Mouse (Mus musculus): Measurements from ENCODE around the gene Syt14. TPM values are rescaled to one million over a fixed set of nuclear protein-coding genes. Genes with fewer than 3 reads are reported as not detected.

Syt14 gene
- total RNA-seq (2014; rRNA removed), result under 0.01 and 0.20 TPM in 2 replicates
- not detected in 2 replicates for polyA plus RNA-seq (2012; rRNA removed)

- TF ChIP-seq POLR2A (IDR thresholded peaks at IDR 0.05; ENCODE audit: extremely low read depth, insufficient read depth, low read length) (no peak), CTCF (IDR thresholded peaks at IDR 0.05; ENCODE audit: low read depth, low read length) (no peak)
- H3K27ac ChIP-seq (replicated peaks; ENCODE audit: insufficient read depth, low read depth, low read length), result no peak within 1 kb of the TSS
These were observed at the start of gene Syt14 for GRCm38 (mm10) chr1:193035371-193036238. TSS of gene Syt14 (minus strand) at chr1:193035775.

GRCm38 (mm10) chr1:193084016-193084415 is 48.4 kb upstream of the Syt14 start:
- no peak for TF ChIP-seq POLR2A (IDR thresholded peaks at IDR 0.05; ENCODE audit: extremely low read depth, insufficient read depth, low read length)
- peak; percentile 23; the same call in 1 of the 2 replicates for TF ChIP-seq CTCF (IDR thresholded peaks at IDR 0.05; ENCODE audit: low read depth, low read length)
- peaks cover 4% of the 10 kb centered on the region; the same call in 1 of the 2 replicates for H3K4me1 ChIP-seq (ENCODE audit: control insufficient read depth, insufficient read depth, low read length)
- H3K27me3 ChIP-seq (ENCODE audit: control insufficient read depth, insufficient read depth, low read length), result no peaks in the 10 kb centered on the region
- no peak overlapping the region for H3K27ac ChIP-seq (replicated peaks; ENCODE audit: insufficient read depth, low read depth, low read length)
- WGBS, result 100% methylated on average over 1 of the region's 1 CpGs
- DNase-seq (ENCODE audit: extremely low read depth, low read depth, low spot score), result peak; percentile 63
- no peaks in the 10 kb centered on the region for H3K36me3 ChIP-seq (ENCODE audit: control insufficient read depth, insufficient read depth, low read length)
- no peak overlapping the region for H3K9ac ChIP-seq (ENCODE audit: low read depth, low read length)
- H3K4me3 ChIP-seq (ENCODE audit: insufficient read depth, low read depth, low read length), result no peak overlapping the region
- H3K79me2 ChIP-seq (ENCODE audit: control insufficient read depth, insufficient read depth, low read length), result no peaks in the 10 kb centered on the region

More at GRCm38 (mm10) chr1:193035371-193036238, at the start of gene Syt14:
- Histone ChIP-seq H3K27me3 (ENCODE audit: control insufficient read depth, insufficient read depth, low read length) (peaks cover 7% of the 10 kb centered on the region; the same call in 1 of the 2 replicates), H3K36me3 (ENCODE audit: control insufficient read depth, insufficient read depth, low read length) (no peaks in the 10 kb centered on the region), H3K4me1 (ENCODE audit: control insufficient read depth, insufficient read depth, low read length) (no peaks in the 10 kb centered on the region), H3K9ac (ENCODE audit: low read depth, low read length) (no peak within 1 kb of the TSS), H3K79me2 (ENCODE audit: control insufficient read depth, insufficient read depth, low read length) (no peaks in the 10 kb centered on the region), H3K4me3 (ENCODE audit: insufficient read depth, low read depth, low read length) (peak within 1 kb of the TSS; percentile 37; the same call in 1 of the 2 replicates)
- peak; percentile 15 for DNase-seq (ENCODE audit: extremely low read depth, low read depth, low spot score)
- WGBS, result 3% methylated on average over 66 of the region's 67 CpGs

DNA sequence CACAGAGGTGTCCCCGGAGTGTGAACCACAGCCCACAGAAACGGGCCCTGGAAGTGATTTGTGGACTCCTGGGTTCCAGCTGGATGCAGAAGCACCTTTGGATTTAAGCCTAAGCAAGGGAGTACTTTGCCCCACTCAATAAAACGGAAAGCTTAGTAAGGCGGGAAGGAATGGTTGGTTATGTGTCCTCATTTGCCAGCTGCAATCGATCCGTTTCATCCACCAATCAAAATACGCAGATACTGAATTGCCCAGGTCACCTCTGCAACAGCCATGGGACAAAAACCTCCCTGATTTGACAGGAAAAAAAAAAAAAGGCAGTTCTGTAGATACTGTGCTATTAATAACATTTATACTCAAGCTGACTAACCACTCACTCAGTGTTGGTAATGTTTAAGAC is 47.5 kb upstream of the Syt14 start:
- WGBS, result 21% methylated on average over 7 of the region's 7 CpGs
- H3K27ac ChIP-seq (replicated peaks; ENCODE audit: insufficient read depth, low read depth, low read length), result peak overlapping the region; percentile 62
- TF ChIP-seq CTCF (IDR thresholded peaks at IDR 0.05; ENCODE audit: low read depth, low read length) (no peak), POLR2A (IDR thresholded peaks at IDR 0.05; ENCODE audit: extremely low read depth, insufficient read depth, low read length) (no peak)
- no peak overlapping the region for H3K9ac ChIP-seq (ENCODE audit: low read depth, low read length)
- H3K4me1 ChIP-seq (ENCODE audit: control insufficient read depth, insufficient read depth, low read length), result peaks cover 4% of the 10 kb centered on the region; the same call in 1 of the 2 replicates
- H3K79me2 ChIP-seq (ENCODE audit: control insufficient read depth, insufficient read depth, low read length), result no peaks in the 10 kb centered on the region
- peak; percentile 99 for DNase-seq (ENCODE audit: extremely low read depth, low read depth, low spot score)
- no peaks in the 10 kb centered on the region for H3K36me3 ChIP-seq (ENCODE audit: control insufficient read depth, insufficient read depth, low read length)
- no peak overlapping the region for H3K4me3 ChIP-seq (ENCODE audit: insufficient read depth, low read depth, low read length)
- H3K27me3 ChIP-seq (ENCODE audit: control insufficient read depth, insufficient read depth, low read length), result no peaks in the 10 kb centered on the region

DNA sequence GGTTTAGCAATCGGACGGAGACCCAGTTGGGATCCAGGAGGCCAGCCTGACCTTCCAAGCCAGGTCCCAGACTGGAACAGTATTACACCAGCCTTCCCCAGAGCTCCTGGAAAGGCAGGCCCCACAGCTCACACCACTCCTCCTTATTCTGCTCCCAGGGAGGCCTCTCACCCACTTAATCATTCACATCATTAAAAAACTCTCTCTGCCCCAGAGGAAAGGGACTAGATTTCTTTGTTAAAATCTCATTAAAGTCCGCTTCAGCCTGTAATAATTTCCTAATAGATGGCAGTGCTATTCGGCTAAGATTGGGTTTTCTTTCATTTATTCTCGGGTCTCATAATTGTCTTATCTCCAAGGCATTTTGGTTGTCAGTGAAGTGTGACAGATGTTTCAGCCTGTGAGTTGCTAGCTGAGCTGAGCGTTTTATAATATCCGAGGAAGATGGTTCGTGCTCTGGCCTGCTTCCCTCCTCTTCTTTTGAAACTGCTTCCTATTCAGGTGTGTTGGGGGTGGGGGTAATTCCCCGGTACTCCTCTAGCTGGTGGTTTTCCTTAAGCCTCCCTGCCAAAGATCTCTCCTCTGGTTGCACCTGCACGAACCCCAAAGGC is 46.8 kb upstream of the Syt14 start:
- Histone ChIP-seq H3K4me3 (ENCODE audit: insufficient read depth, low read depth, low read length) (no peak overlapping the region), H3K4me1 (ENCODE audit: control insufficient read depth, insufficient read depth, low read length) (peaks cover 4% of the 10 kb centered on the region; the same call in 1 of the 2 replicates), H3K36me3 (ENCODE audit: control insufficient read depth, insufficient read depth, low read length) (no peaks in the 10 kb centered on the region), H3K27me3 (ENCODE audit: control insufficient read depth, insufficient read depth, low read length) (no peaks in the 10 kb centered on the region), H3K79me2 (ENCODE audit: control insufficient read depth, insufficient read depth, low read length) (no peaks in the 10 kb centered on the region), H3K27ac (replicated peaks; ENCODE audit: insufficient read depth, low read depth, low read length) (peak overlapping the region; percentile 62), H3K9ac (ENCODE audit: low read depth, low read length) (no peak overlapping the region)
- DNase-seq (ENCODE audit: extremely low read depth, low read depth, low spot score), result peak; percentile 36
- 39% methylated on average over 10 of the region's 10 CpGs for WGBS
- TF ChIP-seq POLR2A (IDR thresholded peaks at IDR 0.05; ENCODE audit: extremely low read depth, insufficient read depth, low read length) (no peak), CTCF (IDR thresholded peaks at IDR 0.05; ENCODE audit: low read depth, low read length) (no peak)

- no peaks in the 10 kb centered on the region for H3K79me2 ChIP-seq (ENCODE audit: control insufficient read depth, insufficient read depth, low read length)
- 92% methylated on average over 3 of the region's 3 CpGs for WGBS
- no peak overlapping the region for H3K9ac ChIP-seq (ENCODE audit: low read depth, low read length)
- TF ChIP-seq CTCF (IDR thresholded peaks at IDR 0.05; ENCODE audit: low read depth, low read length) (no peak), POLR2A (IDR thresholded peaks at IDR 0.05; ENCODE audit: extremely low read depth, insufficient read depth, low read length) (no peak)
- H3K4me3 ChIP-seq (ENCODE audit: insufficient read depth, low read depth, low read length), result no peak overlapping the region
- no peak for DNase-seq (ENCODE audit: extremely low read depth, low read depth, low spot score)
- H3K4me1 ChIP-seq (ENCODE audit: control insufficient read depth, insufficient read depth, low read length), result no peaks in the 10 kb centered on the region
- H3K27ac ChIP-seq (replicated peaks; ENCODE audit: insufficient read depth, low read depth, low read length), result no peak overlapping the region
- H3K36me3 ChIP-seq (ENCODE audit: control insufficient read depth, insufficient read depth, low read length), result no peaks in the 10 kb centered on the region
- no peaks in the 10 kb centered on the region for H3K27me3 ChIP-seq (ENCODE audit: control insufficient read depth, insufficient read depth, low read length)
These were observed 27.0 kb upstream of the Syt14 start for GRCm38 (mm10) chr1:193062618-193063017.

All from liver, adult 2 months (tissue).